Mouse (Mus musculus) spleen, postnatal 36 days (tissue): ENCODE data around the gene Olfr519.

ENCODE experiments used
- DNase-seq, 2 experiments: peaks; one replicate each; pipeline ENCODE4 v3.0.0; 2022; ENCODE audit warnings: low spot score in 2 of 2, mixed read lengths in 1 of 2

Gene Olfr519

DNA sequence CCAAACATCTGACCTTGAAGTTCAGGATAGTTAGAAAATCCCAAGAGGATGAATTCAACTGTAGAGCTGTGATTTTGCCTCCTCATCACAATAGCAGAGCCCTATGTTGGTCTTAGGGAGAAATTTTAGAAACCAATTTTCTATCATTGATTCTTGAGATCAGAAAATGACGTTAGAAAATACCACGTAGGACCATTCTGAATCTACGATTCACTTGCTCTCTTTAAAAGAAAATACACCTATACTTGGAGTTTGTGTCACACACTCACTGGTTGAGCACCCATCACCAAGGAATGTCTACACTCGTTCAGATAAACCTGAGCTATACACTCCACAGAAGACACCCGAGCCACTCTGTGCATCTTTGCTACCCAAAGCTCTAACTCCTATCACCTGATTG lies at the start of gene Olfr519:
Gene Olfr519 (minus strand): TSS at position 101 of the 400 bp plus-strand sequence.
- DNase-seq: no peak

DNA sequence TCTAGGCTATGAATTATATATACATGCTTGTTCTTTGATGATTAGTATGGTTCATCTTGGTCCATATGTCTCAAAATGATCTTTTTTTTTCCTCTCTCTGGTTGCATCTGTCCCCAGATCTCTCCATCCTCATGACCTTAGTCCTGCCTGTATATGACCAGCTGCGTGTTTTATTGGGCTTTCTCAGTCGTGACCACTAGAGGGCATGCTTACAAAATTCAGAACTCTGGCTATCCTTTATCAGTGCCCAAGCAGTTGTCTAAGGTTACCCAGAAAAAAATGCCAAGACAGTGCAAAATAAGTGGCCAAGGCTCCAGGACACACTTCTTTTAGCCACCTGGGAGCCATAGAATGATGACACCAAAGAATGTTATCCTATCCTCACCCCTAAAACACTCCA lies 49.8 kb upstream of the Olfr519 start:
- peak; percentile 20 to 22 for DNase-seq

DNA sequence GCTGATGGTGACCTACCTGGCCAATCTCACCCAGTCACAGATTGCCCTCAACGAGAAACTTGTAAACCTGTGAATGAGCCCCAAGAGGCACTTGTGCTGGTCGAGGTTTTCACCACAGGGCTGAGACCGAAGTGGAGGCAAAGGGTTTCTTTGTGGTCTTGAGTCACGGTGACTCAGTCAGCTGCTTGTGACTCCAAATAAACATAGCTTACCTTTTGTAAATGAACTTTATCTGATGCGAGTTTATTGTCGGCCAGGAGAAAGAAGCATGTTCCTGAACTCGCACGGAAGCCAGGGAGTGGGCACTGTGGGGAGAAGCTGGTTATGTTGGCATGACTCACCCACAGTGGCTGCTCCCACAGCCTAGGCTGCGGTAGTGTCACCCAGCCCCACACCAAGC lies 47.2 kb upstream of the Olfr519 start:
- DNase-seq: no peak

DNA sequence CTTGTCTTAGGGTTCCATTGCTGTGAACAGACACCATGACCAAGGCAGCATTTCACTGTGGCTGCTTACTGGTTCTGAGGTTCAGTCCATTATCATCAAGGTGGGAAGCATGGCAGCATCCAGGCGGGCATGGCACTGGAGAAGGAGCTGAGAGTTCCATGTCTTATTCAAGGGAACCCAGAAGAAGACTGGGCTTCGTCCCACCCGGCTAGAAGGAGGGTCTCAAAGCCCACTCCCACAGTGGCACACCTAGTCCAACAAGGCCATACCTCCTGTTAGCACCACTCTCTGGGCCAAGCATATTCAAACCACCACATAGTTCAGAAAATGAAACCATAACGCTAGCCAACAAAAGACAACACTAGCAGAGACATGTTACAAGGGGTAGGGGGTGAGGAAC lies 42.4 kb upstream of the Olfr519 start:
- DNase-seq: no peak

DNA sequence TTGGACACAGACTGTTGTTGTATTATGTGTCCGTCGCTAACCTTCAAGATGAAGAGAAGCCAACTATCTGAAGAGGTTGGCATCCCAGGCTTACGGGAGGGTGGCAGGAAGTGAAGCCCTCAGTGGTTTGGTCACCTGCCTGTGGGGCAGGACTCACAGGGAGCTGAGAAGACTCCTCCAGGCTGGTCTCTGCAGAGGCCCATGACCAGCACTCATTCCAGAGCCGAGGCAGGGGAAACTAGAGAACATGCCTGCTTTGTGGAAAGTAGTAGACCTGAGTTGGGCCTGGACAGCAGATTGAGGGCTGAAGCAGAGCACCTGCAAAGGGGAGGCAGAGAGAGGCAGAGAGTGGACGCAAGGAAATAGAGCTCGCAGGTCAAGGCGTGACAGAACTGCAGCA lies 41.2 kb upstream of the Olfr519 start:
- no peak for DNase-seq

DNA sequence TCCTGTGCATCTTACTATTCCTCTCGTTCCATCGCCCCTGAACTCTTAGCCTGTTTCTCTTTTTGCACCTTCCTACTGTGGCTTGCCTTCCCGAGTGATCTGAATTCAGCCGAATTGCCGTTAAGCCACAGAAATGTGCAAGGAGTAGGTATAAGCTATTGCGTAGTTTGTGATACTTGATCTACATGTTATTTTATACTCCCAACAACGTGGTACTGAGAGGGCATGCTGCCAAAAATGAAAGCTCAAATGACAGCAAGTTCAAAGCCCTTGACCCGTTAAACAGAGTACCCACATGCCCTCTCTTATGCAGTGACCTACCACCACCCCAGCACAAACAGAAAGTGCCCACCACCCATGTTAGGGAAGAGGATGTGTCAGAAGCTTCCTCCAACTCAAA lies 40.6 kb upstream of the Olfr519 start:
- no peak for DNase-seq

DNA sequence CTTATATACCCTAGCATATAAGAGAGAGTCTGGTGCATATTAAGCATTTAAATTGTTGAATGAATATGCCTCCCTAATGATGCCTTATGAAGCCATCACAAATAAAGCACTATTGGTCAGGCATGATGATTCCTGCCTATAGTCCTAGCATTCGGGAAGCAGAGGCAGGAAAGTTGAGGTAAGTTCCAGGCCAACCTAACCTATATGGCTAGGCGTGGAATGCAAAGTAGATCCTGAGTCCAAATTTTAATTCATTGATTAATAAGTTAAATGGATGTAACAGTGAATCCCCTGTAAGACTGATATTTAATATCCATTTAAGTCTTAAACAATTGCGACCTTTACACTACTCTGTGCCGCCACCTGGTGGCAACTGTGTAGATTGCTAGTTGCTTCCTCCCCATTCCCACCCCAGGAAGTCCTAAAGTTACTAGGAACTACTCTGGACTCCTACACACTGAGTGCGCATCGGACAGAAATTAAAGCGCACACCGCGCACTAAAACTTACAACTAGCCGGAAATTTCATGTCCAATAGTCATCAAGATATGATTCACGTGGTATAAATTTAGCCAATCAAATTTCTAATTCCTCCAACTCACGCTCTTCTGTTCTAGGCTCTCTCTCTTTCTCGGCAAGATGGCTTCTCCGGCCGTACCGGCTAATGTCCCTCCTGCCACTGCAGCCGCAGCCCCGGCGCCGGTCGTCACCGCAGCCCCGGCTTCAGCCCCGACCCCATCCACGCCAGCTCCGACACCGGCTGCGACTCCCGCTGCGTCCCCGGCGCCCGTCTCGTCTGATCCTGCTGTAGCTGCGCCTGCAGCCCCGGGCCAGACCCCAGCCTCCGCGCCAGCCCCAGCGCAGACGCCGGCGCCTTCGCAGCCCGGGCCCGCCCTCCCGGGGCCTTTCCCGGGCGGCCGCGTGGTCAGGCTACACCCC lies 39.8 kb upstream of the Olfr519 start, which contains the start of gene Eif3f:
Gene Eif3f (plus strand): TSS at position 624 of the 938 bp plus-strand sequence.
- DNase-seq: peak; percentile 92 to 95

DNA sequence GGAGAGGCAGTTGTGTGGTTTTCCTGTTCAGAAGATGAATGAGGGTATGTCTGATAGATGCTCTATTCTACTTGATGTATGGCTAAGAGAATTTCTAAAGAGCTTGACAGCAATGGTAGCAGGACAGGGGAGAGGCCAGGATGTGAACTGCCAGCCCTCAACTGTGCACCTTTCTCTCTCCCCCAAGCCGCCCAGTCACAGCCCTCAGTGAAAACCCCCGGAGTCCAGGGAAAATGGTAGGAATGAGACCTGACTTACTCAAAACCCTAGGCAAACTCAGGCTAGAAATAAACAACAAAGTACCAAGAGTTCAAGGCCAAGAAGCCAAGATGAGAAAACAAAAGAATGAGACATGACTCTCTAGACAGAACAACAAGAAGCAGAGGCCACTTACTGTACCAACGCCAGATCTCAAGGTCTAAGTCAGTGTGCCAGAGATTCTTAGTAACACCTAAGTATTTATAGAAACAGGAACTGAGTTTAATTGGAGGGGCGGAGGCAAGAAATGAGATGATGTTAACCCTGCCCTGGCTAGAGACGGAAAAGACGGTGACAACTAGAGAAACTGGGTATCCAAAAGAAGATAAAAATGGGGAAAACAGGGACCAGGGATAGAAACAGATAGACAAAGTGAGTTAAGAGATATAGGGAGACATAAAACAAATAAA lies 35.6 kb upstream of the Olfr519 start, which contains the start of gene Nlrp10:
Gene Nlrp10 (minus strand): TSS at position 453 of the 668 bp plus-strand sequence.
- DNase-seq: peak; percentile 24

DNA sequence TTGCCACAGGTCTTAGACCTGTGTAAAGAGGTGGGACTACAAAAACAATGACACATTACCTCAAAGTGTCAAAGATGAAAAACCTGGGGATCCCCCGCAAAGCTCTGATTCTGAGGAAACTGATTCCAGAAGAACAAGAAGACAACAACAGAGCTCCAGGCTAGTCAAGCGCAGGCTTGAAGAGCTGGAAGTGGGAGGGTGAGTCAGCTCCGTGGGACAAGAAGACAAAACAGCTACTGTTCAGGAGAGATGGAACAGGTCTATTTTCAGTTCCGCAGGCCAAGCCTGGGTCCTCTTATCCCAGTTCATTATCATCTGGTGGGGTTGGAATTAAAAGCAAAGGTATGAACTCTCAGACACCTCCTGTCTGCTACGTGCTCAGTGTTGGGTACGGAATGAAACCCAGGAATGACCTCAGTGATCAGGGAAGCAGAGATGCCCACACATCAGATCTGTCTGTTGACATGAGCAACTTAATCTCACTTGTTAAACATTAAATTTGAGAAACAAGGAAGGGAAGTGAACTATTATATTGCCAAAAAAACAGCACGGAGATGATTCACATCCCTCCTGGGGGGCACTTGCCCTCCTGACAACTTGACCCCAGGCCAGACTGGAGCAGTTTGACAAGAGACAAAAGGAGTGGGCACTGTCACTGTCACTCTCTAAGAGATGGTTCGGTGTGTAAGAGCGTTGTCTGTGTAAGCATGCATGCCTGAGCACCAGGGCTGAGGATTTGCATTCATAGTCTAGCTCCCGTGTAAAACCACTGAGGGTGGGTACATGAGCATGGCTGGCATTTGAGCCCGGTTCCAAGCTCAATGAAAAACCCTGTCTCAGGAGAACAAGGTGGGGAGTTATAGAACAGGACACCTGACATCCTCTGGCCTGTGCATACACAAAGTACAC lies 34.3 kb upstream of the Olfr519 start:
- no peak for DNase-seq

DNA sequence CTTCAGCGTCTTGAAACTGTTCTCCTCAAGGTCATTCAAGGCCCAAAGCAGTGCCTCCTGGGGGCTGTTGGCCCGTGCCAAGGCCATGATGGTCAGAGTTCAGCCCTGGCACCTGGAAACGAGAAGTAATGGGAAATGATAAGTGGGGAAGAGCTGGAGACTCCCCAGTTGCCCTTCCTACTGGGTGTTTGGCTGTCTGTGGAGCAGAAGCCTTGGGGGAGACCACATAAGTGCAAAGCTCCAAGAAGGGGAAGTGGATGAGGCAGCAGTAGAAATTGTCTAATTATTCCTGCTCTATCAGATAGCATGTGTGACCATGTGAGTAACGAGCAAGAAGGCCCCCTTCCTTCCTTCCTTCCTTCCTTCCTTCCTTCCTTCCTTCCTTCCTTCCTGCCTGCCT lies 32.8 kb upstream of the Olfr519 start:
- no peak for DNase-seq

DNA sequence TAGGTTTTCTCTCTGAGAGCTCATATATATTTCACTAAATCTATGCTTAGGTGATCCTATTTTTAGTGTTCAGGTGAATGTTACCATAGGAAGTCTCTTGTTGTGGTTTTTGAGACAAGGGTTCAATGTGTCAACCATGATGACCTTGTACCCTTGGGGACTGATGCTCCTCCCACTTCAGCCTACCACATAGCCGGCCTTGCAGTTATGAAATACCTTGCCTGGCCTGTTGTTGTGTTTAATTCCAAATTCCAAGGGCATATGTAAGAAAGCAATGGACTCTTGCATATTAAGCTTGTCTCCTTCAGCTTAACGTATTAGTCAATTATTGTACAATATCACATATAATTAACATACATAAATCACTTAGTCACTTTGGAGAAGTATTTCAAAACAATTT lies 9.7 kb upstream of the Olfr519 start:
- DNase-seq: no peak

DNA sequence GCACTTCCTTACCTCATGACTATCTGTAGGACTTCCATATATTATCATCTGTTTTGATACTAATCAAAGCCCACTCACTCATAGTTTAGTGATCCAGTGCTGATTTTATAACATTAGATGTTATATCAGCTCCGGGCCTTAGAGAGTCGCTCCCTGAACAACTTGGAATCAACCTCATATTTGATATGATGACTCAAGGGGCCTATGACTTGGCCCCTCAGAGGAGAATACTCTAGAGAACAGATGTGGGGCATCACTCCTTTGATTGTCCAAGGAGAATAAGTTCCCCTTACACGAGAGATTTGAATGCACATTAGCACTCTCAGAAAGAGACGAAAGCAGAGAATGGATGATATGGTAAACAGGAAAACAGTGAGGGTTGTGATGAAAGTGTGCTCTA lies 9.3 kb downstream of the Olfr519 start, which contains the start of gene Olfr518:
Gene Olfr518 (minus strand): TSS at position 101 of the 400 bp plus-strand sequence.
- no peak for DNase-seq

DNA sequence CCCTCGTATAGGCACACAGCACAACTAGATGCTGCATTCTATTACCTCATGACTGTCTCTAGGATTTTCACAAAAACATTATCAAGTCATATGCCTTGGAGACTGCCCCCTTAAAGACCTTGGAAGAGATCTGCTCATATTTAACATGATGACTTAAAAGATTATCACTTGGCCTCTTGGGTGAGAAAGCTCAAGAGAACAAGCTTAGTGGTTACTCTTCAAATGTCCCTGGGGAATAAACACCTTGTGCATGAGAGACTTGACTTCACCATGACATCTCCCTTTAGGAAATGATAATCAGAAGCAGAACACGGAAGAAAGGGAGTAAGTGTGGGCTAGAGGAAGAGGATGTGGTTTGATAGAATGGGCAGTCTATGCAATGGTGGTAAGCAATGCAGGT lies 21.9 kb downstream of the Olfr519 start, which contains the start of gene Olfr517:
Gene Olfr517 (minus strand): TSS at position 101 of the 400 bp plus-strand sequence.
- DNase-seq: no peak

DNA sequence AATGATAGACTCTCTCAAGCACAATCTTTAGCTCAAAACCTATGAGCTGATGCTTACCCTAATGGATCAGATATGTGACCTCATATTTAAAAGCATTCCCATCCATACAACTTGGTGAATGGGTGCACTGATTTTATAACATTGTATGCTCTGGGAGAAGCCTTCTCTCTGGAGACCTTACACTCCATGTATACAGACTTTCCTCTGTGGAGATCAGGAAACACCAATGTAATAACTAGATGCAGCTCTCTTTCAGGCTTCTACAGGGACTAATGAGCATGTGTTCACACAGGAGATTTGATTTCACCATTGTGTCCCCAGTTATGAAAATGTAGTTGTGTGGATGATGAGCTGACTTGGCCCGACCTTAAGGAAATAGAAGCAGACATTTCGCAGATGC lies 43.8 kb downstream of the Olfr519 start, which contains the start of gene Olfr516:
Gene Olfr516 (minus strand): TSS at position 101 of the 400 bp plus-strand sequence.
- no peak for DNase-seq
